ENCODE assay signal across 11 mouse cellular contexts in genomic region chr1:151618251-151618650, GRCm38 (mm10).
"Had no signal": no experiment of that assay in that cellular context is flagged by ENCODE, and none has a peak within 500 bp of the region (broad histone marks: within the 10 kb centered on the region; RNA-seq: fewer than 3 reads in every experiment).

No protein-coding gene starts in this region.

- DNase-seq: gastrocnemius, postnatal 14 days; heart, adult 2 months; heart, postnatal 4 days; kidney, adult 18-20 months; kidney, adult 8-10 months; kidney, postnatal 10 days; kidney, postnatal 25 days; layer of hippocampus, adult 9-11 months; layer of hippocampus, postnatal 36 days; left cerebral cortex, postnatal 4 days; liver, embryonic 13.5 days had no signal
